Mouse (Mus musculus): ENCODE data around the gene Tsr1.

GRCm38 (mm10) chr11:74909978-74910377 lies 12.1 kb downstream of the Tsr1 start:
- TF ChIP-seq POLR2A (IDR thresholded peaks at IDR 0.05; ENCODE audit: control insufficient read depth, low read depth, low read length) (no peak), CTCF (IDR thresholded peaks at IDR 0.05; ENCODE audit: control insufficient read depth, insufficient read depth, insufficient replicate concordance, low read depth, low read length) (no peak)

Data from testis, adult 2 months (tissue).